Mouse (Mus musculus): Measurements from ENCODE around the gene Fgfr2. TPM values are rescaled to one million over a fixed set of nuclear protein-coding genes. Genes with fewer than 3 reads are reported as not detected.

Gene Fgfr2
- polyA plus RNA-seq, 1 experiment from 2014 or later: 137 TPM

GRCm38 (mm10) chr7:132790447-132791219 lies 332.5 kb downstream of the Fgfr2 start:
- WGBS: 81% methylated on average over 14 of the region's 14 CpGs
- 0 out of 2 replicates have a peak overlapping the region, but pooled peaks have one; percentile 8 for H3K27ac ChIP-seq (replicated peaks)
- H3K27me3 ChIP-seq: no peaks in the 10 kb centered on the region
- ATAC-seq (ENCODE audit: insufficient number of reproducible peaks, low FRiP score, low TSS enrichment, low read depth): no peak
- H3K9ac ChIP-seq: no peak overlapping the region
- H3K36me3 ChIP-seq: no peaks in the 10 kb centered on the region
- no peaks in the 10 kb centered on the region for H3K9me3 ChIP-seq (replicated peaks)
- no peak overlapping the region for H3K4me2 ChIP-seq (replicated peaks)
- H3K4me3 ChIP-seq (replicated peaks): no peak overlapping the region
- H3K4me1 ChIP-seq: peaks cover 49% of the 10 kb centered on the region

- H3K4me1 ChIP-seq: peaks cover 50% of the 10 kb centered on the region
- H3K4me2 ChIP-seq (replicated peaks): no peak overlapping the region
- no peak overlapping the region for H3K27ac ChIP-seq (replicated peaks)
- no peaks in the 10 kb centered on the region for H3K36me3 ChIP-seq
- no peak overlapping the region for H3K4me3 ChIP-seq (replicated peaks)
- 93% methylated on average over 13 of the region's 13 CpGs for WGBS
- no peak for ATAC-seq (ENCODE audit: insufficient number of reproducible peaks, low FRiP score, low TSS enrichment, low read depth)
- no peaks in the 10 kb centered on the region for H3K9me3 ChIP-seq (replicated peaks)
- no peak overlapping the region for H3K9ac ChIP-seq
- H3K27me3 ChIP-seq: no peaks in the 10 kb centered on the region
Measured at GRCm38 (mm10) chr7:132788826-132789225, 334.3 kb downstream of the Fgfr2 start.

GRCm38 (mm10) chr7:132787496-132788190 lies 335.5 kb downstream of the Fgfr2 start:
- peaks cover 39% of the 10 kb centered on the region for H3K4me1 ChIP-seq
- no peaks in the 10 kb centered on the region for H3K36me3 ChIP-seq
- H3K4me3 ChIP-seq (replicated peaks): no peak overlapping the region
- no peak overlapping the region for H3K9ac ChIP-seq
- 89% methylated on average over 4 of the region's 4 CpGs for WGBS
- H3K27me3 ChIP-seq: no peaks in the 10 kb centered on the region
- H3K4me2 ChIP-seq (replicated peaks): no peak overlapping the region
- no peak for ATAC-seq (ENCODE audit: insufficient number of reproducible peaks, low FRiP score, low TSS enrichment, low read depth)
- H3K9me3 ChIP-seq (replicated peaks): no peaks in the 10 kb centered on the region
- H3K27ac ChIP-seq (replicated peaks): peak overlapping the region; percentile 34; the same call in 1 of the 2 replicates

GRCm38 (mm10) chr7:132787022-132787421 lies 336.1 kb downstream of the Fgfr2 start:
- Histone ChIP-seq H3K9ac (no peak overlapping the region), H3K36me3 (no peaks in the 10 kb centered on the region), H3K4me1 (peaks cover 40% of the 10 kb centered on the region), H3K27me3 (no peaks in the 10 kb centered on the region), H3K27ac (replicated peaks) (peak overlapping the region; percentile 34; the same call in 1 of the 2 replicates), H3K4me2 (replicated peaks) (no peak overlapping the region), H3K9me3 (replicated peaks) (no peaks in the 10 kb centered on the region), H3K4me3 (replicated peaks) (no peak overlapping the region)
- 97% methylated on average over 4 of the region's 4 CpGs for WGBS
- ATAC-seq (ENCODE audit: insufficient number of reproducible peaks, low FRiP score, low TSS enrichment, low read depth): no peak

- H3K36me3 ChIP-seq: no peaks in the 10 kb centered on the region
- H3K4me2 ChIP-seq (replicated peaks): no peak overlapping the region
- H3K4me3 ChIP-seq (replicated peaks): no peak overlapping the region
- 48% methylated on average over 4 of the region's 4 CpGs for WGBS
- peaks cover 40% of the 10 kb centered on the region for H3K4me1 ChIP-seq
- ATAC-seq (ENCODE audit: insufficient number of reproducible peaks, low FRiP score, low TSS enrichment, low read depth): no peak
- no peak overlapping the region for H3K9ac ChIP-seq
- 0 out of 2 replicates have a peak overlapping the region, but pooled peaks have one; percentile 68 for H3K27ac ChIP-seq (replicated peaks)
- H3K27me3 ChIP-seq: no peaks in the 10 kb centered on the region
- no peaks in the 10 kb centered on the region for H3K9me3 ChIP-seq (replicated peaks)
Measured at GRCm38 (mm10) chr7:132786522-132786921, 336.6 kb downstream of the Fgfr2 start.

- no peak overlapping the region for H3K9ac ChIP-seq
- H3K4me1 ChIP-seq: peaks cover 40% of the 10 kb centered on the region
- 46% methylated on average over 7 of the region's 7 CpGs for WGBS
- H3K36me3 ChIP-seq: no peaks in the 10 kb centered on the region
- no peak overlapping the region for H3K4me3 ChIP-seq (replicated peaks)
- H3K9me3 ChIP-seq (replicated peaks): no peaks in the 10 kb centered on the region
- H3K27ac ChIP-seq (replicated peaks): peak overlapping the region; percentile 68
- H3K27me3 ChIP-seq: no peaks in the 10 kb centered on the region
- H3K4me2 ChIP-seq (replicated peaks): no peak overlapping the region
- ATAC-seq (ENCODE audit: insufficient number of reproducible peaks, low FRiP score, low TSS enrichment, low read depth): no peak
Measured at GRCm38 (mm10) chr7:132786011-132786410, 337.1 kb downstream of the Fgfr2 start.

- H3K4me3 ChIP-seq (replicated peaks): no peak overlapping the region
- H3K4me2 ChIP-seq (replicated peaks): no peak overlapping the region
- H3K36me3 ChIP-seq: no peaks in the 10 kb centered on the region
- H3K4me1 ChIP-seq: peaks cover 40% of the 10 kb centered on the region
- no peak overlapping the region for H3K9ac ChIP-seq
- no peaks in the 10 kb centered on the region for H3K9me3 ChIP-seq (replicated peaks)
- WGBS: 77% methylated on average over 5 of the region's 5 CpGs
- ATAC-seq (ENCODE audit: insufficient number of reproducible peaks, low FRiP score, low TSS enrichment, low read depth): no peak
- no peaks in the 10 kb centered on the region for H3K27me3 ChIP-seq
- H3K27ac ChIP-seq (replicated peaks): no peak overlapping the region
Measured at GRCm38 (mm10) chr7:132784101-132784500, 339.0 kb downstream of the Fgfr2 start.

- Histone ChIP-seq H3K36me3 (peaks cover 13% of the 10 kb centered on the region; the same call in 1 of the 2 replicates), H3K4me2 (replicated peaks) (no peak overlapping the region), H3K4me3 (replicated peaks) (no peak overlapping the region), H3K4me1 (peaks cover 40% of the 10 kb centered on the region), H3K9me3 (replicated peaks) (no peaks in the 10 kb centered on the region), H3K27me3 (no peaks in the 10 kb centered on the region), H3K27ac (replicated peaks) (peak overlapping the region; percentile 35; the same call in 1 of the 2 replicates), H3K9ac (no peak overlapping the region)
- ATAC-seq (ENCODE audit: insufficient number of reproducible peaks, low FRiP score, low TSS enrichment, low read depth): no peak
- 33% methylated on average over 6 of the region's 6 CpGs for WGBS
Measured at GRCm38 (mm10) chr7:132781850-132782249, 341.3 kb downstream of the Fgfr2 start.

GRCm38 (mm10) chr7:132781130-132781814 lies 341.9 kb downstream of the Fgfr2 start:
- 41% methylated on average over 7 of the region's 7 CpGs for WGBS

GRCm38 (mm10) chr7:132780611-132781010 lies 342.5 kb downstream of the Fgfr2 start:
- no peak overlapping the region for H3K9ac ChIP-seq
- whole genome bisulfite sequencing: 61% methylated on average over 4 of the region's 4 CpGs
- H3K9me3 ChIP-seq (replicated peaks): no peaks in the 10 kb centered on the region
- H3K27me3 ChIP-seq: no peaks in the 10 kb centered on the region
- H3K36me3 ChIP-seq: peaks cover 19% of the 10 kb centered on the region
- H3K4me2 ChIP-seq (replicated peaks): no peak overlapping the region
- H3K4me3 ChIP-seq (replicated peaks): no peak overlapping the region
- ATAC-seq (ENCODE audit: insufficient number of reproducible peaks, low FRiP score, low TSS enrichment, low read depth): no peak
- H3K27ac ChIP-seq (replicated peaks): no peak overlapping the region
- H3K4me1 ChIP-seq: peaks cover 32% of the 10 kb centered on the region

More at GRCm38 (mm10) chr7:132781130-132781814, 341.9 kb downstream of the Fgfr2 start:
- H3K27ac ChIP-seq (replicated peaks): peak overlapping the region; percentile 35
- peaks cover 38% of the 10 kb centered on the region for H3K4me1 ChIP-seq
- H3K9me3 ChIP-seq (replicated peaks): no peaks in the 10 kb centered on the region
- H3K4me2 ChIP-seq (replicated peaks): no peak overlapping the region
- no peaks in the 10 kb centered on the region for H3K27me3 ChIP-seq
- no peak overlapping the region for H3K9ac ChIP-seq
- H3K36me3 ChIP-seq: peaks cover 17% of the 10 kb centered on the region
- no peak for ATAC-seq (ENCODE audit: insufficient number of reproducible peaks, low FRiP score, low TSS enrichment, low read depth)
- H3K4me3 ChIP-seq (replicated peaks): no peak overlapping the region

GRCm38 (mm10) chr7:132778630-132779029 lies 344.5 kb downstream of the Fgfr2 start:
- no peak overlapping the region for H3K9ac ChIP-seq
- 90% methylated on average over 13 of the region's 13 CpGs for WGBS
- H3K27ac ChIP-seq (replicated peaks): no peak overlapping the region
- H3K4me3 ChIP-seq (replicated peaks): no peak overlapping the region
- H3K4me2 ChIP-seq (replicated peaks): no peak overlapping the region
- ATAC-seq (ENCODE audit: insufficient number of reproducible peaks, low FRiP score, low TSS enrichment, low read depth): no peak
- H3K4me1 ChIP-seq: peaks cover 44% of the 10 kb centered on the region
- H3K9me3 ChIP-seq (replicated peaks): no peaks in the 10 kb centered on the region
- no peaks in the 10 kb centered on the region for H3K27me3 ChIP-seq
- peaks cover 19% of the 10 kb centered on the region for H3K36me3 ChIP-seq

Measured in embryonic facial prominence, embryonic 15.5 days (tissue).